Mouse (Mus musculus): ENCODE measurements at regions not wholly inside any gene's neighbourhood (a gene's known extent, or its start where the extent isn't known, plus 50 kb on each side); places are given as distances from the start of the nearest gene placed in this dataset.

DNA sequence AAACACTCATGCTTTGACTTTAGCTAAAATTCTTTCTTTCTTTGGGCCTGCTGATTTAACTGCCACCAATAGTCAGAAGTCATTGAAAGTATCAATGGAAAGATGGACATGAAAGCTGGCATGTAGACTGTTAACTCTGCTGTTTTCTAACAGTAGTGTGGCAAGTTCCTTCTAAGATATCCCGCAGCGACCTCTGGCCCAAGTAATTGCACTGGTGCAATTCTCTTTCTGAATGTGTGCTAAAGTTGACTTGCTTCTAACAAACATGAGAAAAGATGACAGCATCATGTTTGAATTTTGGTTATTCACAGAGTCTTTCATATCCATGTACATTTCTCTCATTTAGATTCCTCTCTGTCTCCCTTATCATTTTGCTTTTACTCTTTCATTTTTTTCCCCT is 109.7 kb upstream of the Rmdn2 start:
- no peak for ATAC-seq
- 69% methylated on average over 2 of the region's 2 CpGs for WGBS (ENCODE audit: insufficient replicate concordance)
- no peaks in the 10 kb centered on the region for H3K9me3 ChIP-seq (replicated peaks)
- no peak overlapping the region for H3K4me2 ChIP-seq
- H3K36me3 ChIP-seq, result no peaks in the 10 kb centered on the region
- no peaks in the 10 kb centered on the region for H3K27me3 ChIP-seq (replicated peaks)
- no peak overlapping the region for H3K27ac ChIP-seq
- no peak overlapping the region for H3K4me3 ChIP-seq
- H3K4me1 ChIP-seq, result no peaks in the 10 kb centered on the region
- no peak overlapping the region for H3K9ac ChIP-seq

DNA sequence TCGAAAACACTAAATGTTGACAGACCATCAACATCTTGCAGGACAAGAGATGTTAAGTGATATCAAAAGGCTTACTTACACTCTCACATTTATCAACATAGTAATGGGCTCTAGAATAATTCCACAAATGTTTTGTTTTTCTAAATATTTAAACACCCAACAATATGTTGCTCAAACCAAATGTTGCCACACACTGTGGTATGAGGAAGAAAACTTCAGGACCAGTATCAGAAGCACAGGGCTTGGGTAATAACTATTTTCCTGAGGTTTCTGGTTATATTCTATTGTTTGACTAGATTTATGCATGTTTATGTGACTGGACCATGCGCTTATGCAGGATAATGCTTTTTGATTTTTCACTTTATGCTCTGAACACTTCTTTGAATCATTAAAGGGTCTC is 108.6 kb upstream of the Rmdn2 start:
- H3K27me3 ChIP-seq (replicated peaks), result no peaks in the 10 kb centered on the region
- H3K4me1 ChIP-seq, result no peaks in the 10 kb centered on the region
- ATAC-seq, result no peak
- H3K9me3 ChIP-seq (replicated peaks), result no peaks in the 10 kb centered on the region
- H3K27ac ChIP-seq, result no peak overlapping the region
- WGBS (ENCODE audit: insufficient replicate concordance), result 76% methylated on average over 2 of the region's 2 CpGs
- no peak overlapping the region for H3K4me3 ChIP-seq
- no peak overlapping the region for H3K9ac ChIP-seq
- no peaks in the 10 kb centered on the region for H3K36me3 ChIP-seq
- H3K4me2 ChIP-seq, result no peak overlapping the region

DNA sequence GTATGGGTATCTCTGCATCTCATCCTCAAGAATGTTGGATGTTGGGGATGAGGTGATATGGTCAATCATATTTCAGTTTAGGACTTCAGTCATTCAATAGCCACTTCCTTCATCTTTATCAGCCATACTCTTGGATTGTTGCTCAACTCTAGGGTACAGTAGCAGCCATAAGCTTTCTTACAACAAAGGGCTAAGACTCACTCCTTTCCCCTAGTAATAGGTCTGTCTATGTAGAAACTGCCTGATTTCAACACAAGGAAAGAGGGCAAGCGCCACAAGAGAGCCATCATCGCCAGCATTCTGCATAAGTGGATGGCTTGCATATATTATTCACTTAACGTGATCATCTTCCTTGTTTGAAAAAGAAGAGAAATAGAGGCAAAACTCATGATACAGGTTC is 107.5 kb upstream of the Rmdn2 start:
- no peak overlapping the region for H3K9ac ChIP-seq
- no peaks in the 10 kb centered on the region for H3K27me3 ChIP-seq (replicated peaks)
- H3K36me3 ChIP-seq, result no peaks in the 10 kb centered on the region
- H3K9me3 ChIP-seq (replicated peaks), result no peaks in the 10 kb centered on the region
- no peak for ATAC-seq
- 66% methylated on average over 3 of the region's 3 CpGs for WGBS (ENCODE audit: insufficient replicate concordance)
- no peak overlapping the region for H3K27ac ChIP-seq
- H3K4me3 ChIP-seq, result no peak overlapping the region
- no peaks in the 10 kb centered on the region for H3K4me1 ChIP-seq
- H3K4me2 ChIP-seq, result no peak overlapping the region

DNA sequence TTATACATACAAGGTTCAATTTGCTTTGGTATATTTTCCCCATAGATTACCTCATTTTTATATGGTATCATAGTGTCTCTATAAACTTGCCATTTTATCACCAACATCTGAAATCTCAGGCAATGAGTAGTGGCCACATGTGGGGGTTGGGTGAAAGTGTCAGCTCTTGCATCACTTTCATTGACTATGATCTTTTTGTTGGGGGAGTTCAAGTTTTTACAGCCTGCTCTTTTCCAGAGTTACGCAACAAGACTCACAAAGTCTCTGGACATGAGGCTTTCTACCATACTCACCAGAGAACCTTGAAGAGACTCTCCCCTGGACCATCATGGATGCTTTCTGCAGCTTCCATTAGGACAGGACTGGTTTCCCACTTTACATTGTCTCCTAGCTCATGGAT is 106.1 kb upstream of the Rmdn2 start:
- Histone ChIP-seq H3K4me3 (no peak overlapping the region), H3K27me3 (replicated peaks) (no peaks in the 10 kb centered on the region), H3K27ac (no peak overlapping the region), H3K4me1 (no peaks in the 10 kb centered on the region), H3K9me3 (replicated peaks) (no peaks in the 10 kb centered on the region), H3K9ac (no peak overlapping the region), H3K4me2 (no peak overlapping the region), H3K36me3 (no peaks in the 10 kb centered on the region)
- ATAC-seq, result no peak
- 71% methylated on average over 1 of the region's 1 CpGs for WGBS (ENCODE audit: insufficient replicate concordance)

DNA sequence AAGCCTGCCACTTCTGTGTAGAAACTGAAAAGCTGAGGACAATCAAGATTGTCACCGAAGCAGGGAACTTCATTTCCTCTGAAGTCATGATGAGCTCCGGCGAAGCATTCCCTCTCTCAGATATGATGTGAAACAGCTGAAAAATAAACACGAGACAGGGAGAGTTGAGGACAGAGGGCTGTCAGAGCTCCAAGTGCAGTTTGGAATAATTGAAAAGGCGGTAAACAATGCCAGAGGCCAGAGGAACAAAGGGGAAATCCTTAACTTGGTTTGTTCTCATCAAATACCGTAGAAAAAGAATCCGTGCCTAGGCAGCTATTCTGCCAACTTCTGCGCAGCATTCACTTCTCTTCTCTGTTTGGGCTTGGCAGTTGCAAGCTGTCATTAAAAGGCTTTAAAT is 102.4 kb upstream of the Rmdn2 start:
- Histone ChIP-seq H3K27ac (no peak overlapping the region), H3K4me2 (no peak overlapping the region), H3K4me1 (no peaks in the 10 kb centered on the region), H3K9me3 (replicated peaks) (no peaks in the 10 kb centered on the region), H3K36me3 (no peaks in the 10 kb centered on the region), H3K4me3 (no peak overlapping the region), H3K9ac (no peak overlapping the region), H3K27me3 (replicated peaks) (no peaks in the 10 kb centered on the region)
- no peak for ATAC-seq
- 66% methylated on average over 8 of the region's 8 CpGs for WGBS (ENCODE audit: insufficient replicate concordance)

DNA sequence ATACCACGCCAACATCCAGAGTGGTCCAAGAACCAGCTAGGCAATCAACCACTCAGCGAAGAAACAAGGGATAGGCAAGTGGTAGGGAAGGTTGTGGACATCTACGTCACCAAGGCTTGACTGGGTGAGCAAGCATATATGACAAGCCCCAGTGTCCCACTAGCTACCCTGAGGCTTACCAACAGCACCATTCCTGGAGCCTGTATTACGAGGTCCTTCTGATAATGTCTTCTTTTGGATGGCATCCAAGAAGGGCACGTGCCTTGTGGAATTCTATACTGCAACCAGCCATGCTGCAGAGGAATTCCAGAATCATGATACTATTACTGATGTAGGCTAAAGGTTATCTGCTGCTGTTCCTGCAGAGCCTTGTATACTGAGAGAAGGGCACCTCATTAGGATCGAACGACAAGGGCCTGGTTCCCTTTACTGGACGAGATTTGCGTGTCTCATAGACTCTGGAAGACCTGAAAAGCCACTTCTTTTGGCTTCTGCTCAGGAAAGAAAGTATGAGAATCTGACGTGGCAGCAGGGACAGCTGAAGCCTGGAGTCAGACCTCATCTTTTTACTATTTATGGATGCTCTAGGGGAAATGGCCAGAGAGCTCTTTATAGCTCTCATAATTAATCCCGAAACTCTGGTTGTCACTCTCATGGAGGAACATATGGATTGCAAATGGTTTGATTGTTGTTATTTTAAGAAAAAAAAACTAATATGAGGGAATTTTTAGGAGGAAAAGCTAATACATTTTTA is 101.5 kb upstream of the Rmdn2 start:
- no peak for ATAC-seq
- 64% methylated on average over 11 of the region's 11 CpGs for WGBS (ENCODE audit: insufficient replicate concordance)
- H3K9ac ChIP-seq, result no peak overlapping the region
- no peaks in the 10 kb centered on the region for H3K4me1 ChIP-seq
- H3K36me3 ChIP-seq, result no peaks in the 10 kb centered on the region
- H3K4me2 ChIP-seq, result no peak overlapping the region
- no peaks in the 10 kb centered on the region for H3K9me3 ChIP-seq (replicated peaks)
- H3K27ac ChIP-seq, result no peak overlapping the region
- H3K27me3 ChIP-seq (replicated peaks), result no peaks in the 10 kb centered on the region
- no peak overlapping the region for H3K4me3 ChIP-seq

DNA sequence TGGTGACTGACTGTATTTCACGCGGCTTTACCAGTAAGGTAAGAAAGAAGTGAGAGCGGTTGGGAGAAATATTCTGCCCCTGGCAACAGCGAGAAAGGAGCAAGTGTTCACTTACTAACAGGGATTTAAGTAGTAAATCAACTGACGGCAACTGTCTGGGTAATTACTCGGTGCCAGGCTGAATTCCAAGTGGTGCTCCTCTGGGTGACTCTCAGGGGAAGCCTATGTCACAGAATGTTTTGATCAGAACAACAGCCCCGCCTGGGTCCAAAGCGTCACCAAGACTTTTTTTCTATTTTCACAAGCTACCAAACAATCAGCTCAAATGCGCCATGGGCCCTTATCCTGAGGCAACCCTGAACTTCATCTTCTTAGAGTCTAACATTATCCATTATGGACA is 100.4 kb upstream of the Rmdn2 start:
- H3K36me3 ChIP-seq, result no peaks in the 10 kb centered on the region
- no peak overlapping the region for H3K9ac ChIP-seq
- ATAC-seq, result no peak
- 72% methylated on average over 9 of the region's 9 CpGs for WGBS (ENCODE audit: insufficient replicate concordance)
- no peak overlapping the region for H3K4me3 ChIP-seq
- H3K27ac ChIP-seq, result no peak overlapping the region
- H3K4me2 ChIP-seq, result no peak overlapping the region
- H3K4me1 ChIP-seq, result no peaks in the 10 kb centered on the region
- H3K27me3 ChIP-seq (replicated peaks), result no peaks in the 10 kb centered on the region
- H3K9me3 ChIP-seq (replicated peaks), result no peaks in the 10 kb centered on the region

DNA sequence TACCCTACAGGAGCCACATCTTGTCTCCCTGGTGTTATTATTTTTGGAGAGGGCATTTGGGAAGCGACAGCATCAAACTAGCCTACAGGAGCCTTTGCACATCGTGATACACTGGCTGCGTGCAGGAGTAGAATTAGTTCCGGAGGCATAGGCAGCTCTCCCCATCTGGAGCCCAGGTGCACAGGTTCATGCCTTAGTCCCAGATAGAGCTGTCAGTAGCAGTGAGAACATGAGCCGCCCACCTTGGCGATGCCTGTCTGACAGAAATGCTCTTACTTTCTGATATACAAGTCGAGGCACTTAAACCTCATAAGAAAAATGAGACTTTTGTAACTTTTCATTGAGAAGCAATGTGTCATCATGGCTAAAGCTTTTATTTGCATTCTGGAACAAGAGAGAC is 97.6 kb upstream of the Rmdn2 start:
- H3K4me2 ChIP-seq, result no peak overlapping the region
- no peak overlapping the region for H3K4me3 ChIP-seq
- ATAC-seq, result no peak
- H3K9ac ChIP-seq, result no peak overlapping the region
- H3K27me3 ChIP-seq (replicated peaks), result no peaks in the 10 kb centered on the region
- H3K9me3 ChIP-seq (replicated peaks), result no peaks in the 10 kb centered on the region
- H3K27ac ChIP-seq, result no peak overlapping the region
- H3K4me1 ChIP-seq, result no peaks in the 10 kb centered on the region
- 76% methylated on average over 7 of the region's 7 CpGs for WGBS (ENCODE audit: insufficient replicate concordance)
- H3K36me3 ChIP-seq, result no peaks in the 10 kb centered on the region

DNA sequence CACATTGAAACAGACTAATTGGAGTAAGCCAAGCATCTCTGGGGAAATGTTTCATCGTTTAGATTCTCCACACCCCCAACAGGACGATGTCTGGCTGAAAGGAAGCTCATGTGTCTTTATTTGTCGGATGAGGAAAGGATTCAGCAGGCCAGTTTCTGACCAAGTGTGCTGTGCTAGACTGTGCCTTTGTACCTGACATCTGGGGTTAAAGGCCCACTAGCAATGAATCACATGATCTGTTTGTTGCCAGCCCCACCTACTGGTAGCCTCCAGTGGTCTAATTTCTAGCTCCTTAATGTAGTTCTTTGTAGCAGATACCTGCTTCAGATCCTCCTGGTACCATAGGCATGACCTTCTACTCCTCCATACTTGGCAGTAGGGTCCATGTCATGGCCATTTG is 93.5 kb upstream of the Rmdn2 start:
- Histone ChIP-seq H3K27ac (no peak overlapping the region), H3K9ac (no peak overlapping the region), H3K27me3 (replicated peaks) (no peaks in the 10 kb centered on the region), H3K4me1 (no peaks in the 10 kb centered on the region), H3K36me3 (no peaks in the 10 kb centered on the region), H3K4me2 (no peak overlapping the region), H3K9me3 (replicated peaks) (no peaks in the 10 kb centered on the region), H3K4me3 (no peak overlapping the region)
- WGBS (ENCODE audit: insufficient replicate concordance), result 61% methylated on average over 3 of the region's 3 CpGs
- 0 out of 2 replicates have a peak, but pooled peaks have one; percentile 18 for ATAC-seq

DNA sequence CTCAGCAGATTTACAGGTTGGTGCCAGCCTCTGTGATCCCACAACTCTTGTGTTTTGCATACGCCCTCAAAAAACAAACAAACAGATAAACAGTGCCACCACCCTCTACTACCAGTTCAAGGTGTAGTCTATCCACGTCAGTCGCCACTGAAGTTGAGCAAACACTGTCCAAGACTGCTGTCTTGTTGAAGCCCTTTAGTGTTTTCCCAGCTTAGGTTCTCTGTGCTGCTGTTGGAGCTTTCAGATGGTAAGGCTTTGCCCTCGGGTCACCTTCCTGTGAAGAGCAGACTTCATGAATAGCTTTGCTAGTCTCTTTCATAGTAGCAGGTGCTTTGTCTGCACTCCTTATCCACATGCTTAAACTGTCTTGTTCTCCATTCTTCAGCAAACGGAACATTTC is 93.0 kb upstream of the Rmdn2 start:
- Histone ChIP-seq H3K4me2 (no peak overlapping the region), H3K9ac (no peak overlapping the region), H3K4me1 (no peaks in the 10 kb centered on the region), H3K27ac (no peak overlapping the region), H3K27me3 (replicated peaks) (no peaks in the 10 kb centered on the region), H3K36me3 (no peaks in the 10 kb centered on the region), H3K4me3 (no peak overlapping the region), H3K9me3 (replicated peaks) (no peaks in the 10 kb centered on the region)
- ATAC-seq, result no peak
- WGBS (ENCODE audit: insufficient replicate concordance), result 60% methylated on average over 5 of the region's 5 CpGs

DNA sequence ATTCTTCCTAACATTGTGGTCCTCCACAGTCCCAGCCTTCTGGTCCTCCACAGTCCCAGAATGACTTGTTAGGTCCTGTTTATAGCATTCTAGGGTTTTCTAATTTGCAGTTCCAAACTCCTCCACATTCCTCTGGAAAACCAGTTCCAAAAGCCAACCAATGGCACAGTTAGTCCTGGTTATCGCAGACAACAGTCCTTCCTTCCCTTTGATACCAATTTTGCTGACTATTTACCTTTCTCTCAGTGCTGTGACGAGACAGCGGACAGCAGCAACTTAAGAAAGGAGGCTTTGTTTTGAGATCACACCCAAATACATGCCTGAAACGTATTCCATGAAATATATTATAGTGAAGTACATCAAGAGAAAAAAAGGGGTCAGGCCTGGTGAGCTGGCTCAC is 92.3 kb upstream of the Rmdn2 start:
- H3K4me2 ChIP-seq, result no peak overlapping the region
- no peak overlapping the region for H3K4me3 ChIP-seq
- WGBS (ENCODE audit: insufficient replicate concordance), result 59% methylated on average over 4 of the region's 4 CpGs
- no peak for ATAC-seq
- H3K4me1 ChIP-seq, result no peaks in the 10 kb centered on the region
- no peak overlapping the region for H3K27ac ChIP-seq
- H3K9ac ChIP-seq, result no peak overlapping the region
- no peaks in the 10 kb centered on the region for H3K9me3 ChIP-seq (replicated peaks)
- H3K36me3 ChIP-seq, result no peaks in the 10 kb centered on the region
- no peaks in the 10 kb centered on the region for H3K27me3 ChIP-seq (replicated peaks)

DNA sequence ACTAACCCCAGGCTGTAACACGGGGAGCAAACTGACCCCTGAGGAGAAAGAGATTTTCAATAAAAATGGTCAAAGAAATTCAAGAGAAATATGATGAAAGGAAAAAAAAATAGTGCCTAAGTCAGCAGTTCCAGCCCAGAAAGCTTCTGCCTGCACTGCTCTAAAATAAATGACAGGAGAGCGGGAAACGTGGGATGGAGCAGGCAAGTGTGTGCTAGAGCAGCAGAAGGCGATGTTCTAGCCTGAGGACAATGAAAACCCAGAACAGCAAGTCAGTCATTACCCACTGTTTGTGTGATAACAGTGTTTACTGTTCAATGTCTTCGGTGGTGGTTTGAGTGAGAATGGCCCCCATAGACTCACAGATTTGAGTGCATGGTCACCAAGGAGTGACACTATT is 91.4 kb upstream of the Rmdn2 start:
- H3K27ac ChIP-seq, result no peak overlapping the region
- H3K4me1 ChIP-seq, result no peaks in the 10 kb centered on the region
- H3K9me3 ChIP-seq (replicated peaks), result no peaks in the 10 kb centered on the region
- H3K9ac ChIP-seq, result no peak overlapping the region
- ATAC-seq, result no peak
- no peaks in the 10 kb centered on the region for H3K36me3 ChIP-seq
- 69% methylated on average over 5 of the region's 5 CpGs for WGBS (ENCODE audit: insufficient replicate concordance)
- H3K4me2 ChIP-seq, result no peak overlapping the region
- H3K27me3 ChIP-seq (replicated peaks), result no peaks in the 10 kb centered on the region
- H3K4me3 ChIP-seq, result no peak overlapping the region

DNA sequence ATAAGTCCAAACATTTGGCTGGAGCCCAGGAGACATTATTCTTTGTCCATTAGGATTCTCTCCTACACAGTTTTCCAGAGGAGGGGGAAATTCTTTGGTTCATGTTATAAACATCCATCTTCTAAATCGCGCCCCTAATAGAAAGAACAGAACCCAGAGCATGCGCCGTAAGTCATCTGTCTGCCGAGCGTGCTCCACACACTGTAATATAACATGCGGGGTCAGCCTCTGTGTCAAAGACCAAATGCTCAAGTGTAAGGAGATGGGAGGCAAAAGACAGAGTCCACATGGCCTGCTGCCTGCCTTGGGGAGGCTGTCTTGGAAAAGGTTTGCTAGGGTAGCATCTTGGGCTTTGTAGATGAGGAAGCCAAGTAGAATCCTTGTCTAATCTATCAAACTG is 90.0 kb upstream of the Rmdn2 start:
- WGBS (ENCODE audit: insufficient replicate concordance), result 77% methylated on average over 7 of the region's 7 CpGs
- H3K36me3 ChIP-seq, result no peaks in the 10 kb centered on the region
- H3K27ac ChIP-seq, result no peak overlapping the region
- H3K4me1 ChIP-seq, result no peaks in the 10 kb centered on the region
- H3K27me3 ChIP-seq (replicated peaks), result no peaks in the 10 kb centered on the region
- no peak overlapping the region for H3K4me2 ChIP-seq
- no peak overlapping the region for H3K9ac ChIP-seq
- ATAC-seq, result no peak
- no peak overlapping the region for H3K4me3 ChIP-seq
- no peaks in the 10 kb centered on the region for H3K9me3 ChIP-seq (replicated peaks)
